Mouse (Mus musculus): ENCODE measurements at regions not wholly inside any gene's neighbourhood (a gene's known extent, or its start where the extent isn't known, plus 50 kb on each side); places are given as distances from the start of the nearest gene placed in this dataset. TPM values are rescaled to one million over a fixed set of nuclear protein-coding genes. Genes with fewer than 3 reads are reported as not detected.

GRCm38 (mm10) chr3:38544718-38545500 is 60.3 kb upstream of the Ankrd50 start:
- Histone ChIP-seq H3K27ac (ENCODE audit: low read depth, low read length) (no peak overlapping the region), H3K4me1 (ENCODE audit: control insufficient read depth, insufficient read depth, low read length) (no peaks in the 10 kb centered on the region), H3K4me3 (ENCODE audit: low read depth, low read length) (no peak overlapping the region), H3K36me3 (ENCODE audit: control insufficient read depth, insufficient read depth, low read length) (no peaks in the 10 kb centered on the region), H3K9ac (ENCODE audit: low read length) (no peak overlapping the region), H3K27me3 (replicated peaks; ENCODE audit: control insufficient read depth, insufficient read depth, low read length) (no peaks in the 10 kb centered on the region), H3K9me3 (replicated peaks; ENCODE audit: control insufficient read depth, low read length) (no peaks in the 10 kb centered on the region), H3K4me2 (ENCODE audit: low read length) (no peak overlapping the region)
- 91% methylated on average over 4 of the region's 4 CpGs for WGBS
- no peak for ATAC-seq
- no peak for DNase-seq (ENCODE audit: low spot score)

GRCm38 (mm10) chr3:38543816-38544215 is 59.2 kb upstream of the Ankrd50 start:
- Histone ChIP-seq H3K4me3 (ENCODE audit: low read depth, low read length) (no peak overlapping the region), H3K27me3 (replicated peaks; ENCODE audit: control insufficient read depth, insufficient read depth, low read length) (no peaks in the 10 kb centered on the region), H3K36me3 (ENCODE audit: control insufficient read depth, insufficient read depth, low read length) (no peaks in the 10 kb centered on the region), H3K9me3 (replicated peaks; ENCODE audit: control insufficient read depth, low read length) (no peaks in the 10 kb centered on the region), H3K4me2 (ENCODE audit: low read length) (no peak overlapping the region), H3K4me1 (ENCODE audit: control insufficient read depth, insufficient read depth, low read length) (no peaks in the 10 kb centered on the region), H3K27ac (ENCODE audit: low read depth, low read length) (no peak overlapping the region), H3K9ac (ENCODE audit: low read length) (no peak overlapping the region)
- no peak for ATAC-seq
- WGBS = 94% methylated on average over 3 of the region's 3 CpGs
- DNase-seq (ENCODE audit: low spot score) = no peak

GRCm38 (mm10) chr3:38541296-38541695 is 56.7 kb upstream of the Ankrd50 start:
- H3K4me1 ChIP-seq (ENCODE audit: control insufficient read depth, insufficient read depth, low read length) = no peaks in the 10 kb centered on the region
- no peaks in the 10 kb centered on the region for H3K9me3 ChIP-seq (replicated peaks; ENCODE audit: control insufficient read depth, low read length)
- no peaks in the 10 kb centered on the region for H3K36me3 ChIP-seq (ENCODE audit: control insufficient read depth, insufficient read depth, low read length)
- no peaks in the 10 kb centered on the region for H3K27me3 ChIP-seq (replicated peaks; ENCODE audit: control insufficient read depth, insufficient read depth, low read length)
- 86% methylated on average over 3 of the region's 3 CpGs for WGBS
- no peak overlapping the region for H3K4me3 ChIP-seq (ENCODE audit: low read depth, low read length)
- DNase-seq (ENCODE audit: low spot score) (no peak), ATAC-seq (no peak)
- H3K9ac ChIP-seq (ENCODE audit: low read length) = no peak overlapping the region
- H3K27ac ChIP-seq (ENCODE audit: low read depth, low read length) = no peak overlapping the region
- no peak overlapping the region for H3K4me2 ChIP-seq (ENCODE audit: low read length)

GRCm38 (mm10) chr3:38538309-38538708 is 53.7 kb upstream of the Ankrd50 start:
- no peaks in the 10 kb centered on the region for H3K4me1 ChIP-seq (ENCODE audit: control insufficient read depth, insufficient read depth, low read length)
- H3K4me2 ChIP-seq (ENCODE audit: low read length) = no peak overlapping the region
- WGBS = 79% methylated on average over 2 of the region's 2 CpGs
- no peak overlapping the region for H3K4me3 ChIP-seq (ENCODE audit: low read depth, low read length)
- no peak for DNase-seq (ENCODE audit: low spot score)
- H3K36me3 ChIP-seq (ENCODE audit: control insufficient read depth, insufficient read depth, low read length) = no peaks in the 10 kb centered on the region
- no peaks in the 10 kb centered on the region for H3K27me3 ChIP-seq (replicated peaks; ENCODE audit: control insufficient read depth, insufficient read depth, low read length)
- no peak overlapping the region for H3K27ac ChIP-seq (ENCODE audit: low read depth, low read length)
- no peaks in the 10 kb centered on the region for H3K9me3 ChIP-seq (replicated peaks; ENCODE audit: control insufficient read depth, low read length)
- no peak overlapping the region for H3K9ac ChIP-seq (ENCODE audit: low read length)
- no peak for ATAC-seq

- no peak overlapping the region for H3K4me3 ChIP-seq (ENCODE audit: low read depth, low read length)
- no peak for ATAC-seq
- H3K27me3 ChIP-seq (replicated peaks; ENCODE audit: control insufficient read depth, insufficient read depth, low read length) = no peaks in the 10 kb centered on the region
Measured at GRCm38 (mm10) chr3:38537770-38538169, 53.1 kb upstream of the Ankrd50 start.

More at GRCm38 (mm10) chr3:38537770-38538169, 53.1 kb upstream of the Ankrd50 start:
- no peak overlapping the region for H3K4me2 ChIP-seq (ENCODE audit: low read length)
- DNase-seq (ENCODE audit: low spot score) = no peak
- H3K9ac ChIP-seq (ENCODE audit: low read length) = no peak overlapping the region
- no peak overlapping the region for H3K27ac ChIP-seq (ENCODE audit: low read depth, low read length)
- no peaks in the 10 kb centered on the region for H3K36me3 ChIP-seq (ENCODE audit: control insufficient read depth, insufficient read depth, low read length)
- no peaks in the 10 kb centered on the region for H3K9me3 ChIP-seq (replicated peaks; ENCODE audit: control insufficient read depth, low read length)
- no peaks in the 10 kb centered on the region for H3K4me1 ChIP-seq (ENCODE audit: control insufficient read depth, insufficient read depth, low read length)

Small RNA genes lying in the stretch of these regions (microRNA-seq; reads per million reads assigned to microRNA genes)
- gene Gm24462 = not detected

All from forebrain, embryonic 14.5 days (tissue).